Mouse (Mus musculus) thymus, adult 2 months (tissue): ENCODE results near the gene Adtrp. TPM values are rescaled to one million over a fixed set of nuclear protein-coding genes. Genes with fewer than 3 reads are reported as not detected.

Source experiments
- DNase-seq: peaks from one replicate; pipeline ENCODE4 v3.0.0; 2021
- H3K27ac ChIP-seq: fragments of 200-500 bp; 2 replicates; pipeline ENCODE4 v1.5.1; 2012; ENCODE audit warnings: low read length, control low read depth; ENCODE audit not compliant: control insufficient read depth, insufficient read depth
- H3K27me3 ChIP-seq: fragments of 200-500 bp; 2 replicates; pipeline ENCODE4 v1.6.1; 2012; ENCODE audit warnings: mild to moderate bottlenecking, low read length, moderate library complexity, mixed read lengths; ENCODE audit not compliant: control insufficient read depth, insufficient read depth
- H3K36me3 ChIP-seq: fragments of 200-500 bp; 2 replicates; pipeline ENCODE4 v1.6.1; 2012; ENCODE audit warnings: mild to moderate bottlenecking, low read length, moderate library complexity; ENCODE audit not compliant: control insufficient read depth, insufficient read depth
- H3K4me1 ChIP-seq: fragments of 200-500 bp; replicated peaks from 2 replicates; pipeline ENCODE4 v1.6.1; 2012; ENCODE audit warnings: low read length; ENCODE audit not compliant: control insufficient read depth, insufficient read depth
- H3K4me3 ChIP-seq: fragments of 200-500 bp; 2 replicates; pipeline ENCODE4 v1.5.1; 2012; ENCODE audit warnings: mild to moderate bottlenecking, low read length, control low read depth, moderate library complexity; ENCODE audit not compliant: control insufficient read depth, insufficient read depth
- CTCF ChIP-seq: fragments of 200-500 bp; IDR thresholded peaks from 2 replicates; pipeline ENCODE4 v1.5.1; 2012; ENCODE audit warnings: mild to moderate bottlenecking, control low read depth, low read length, moderate library complexity, borderline replicate concordance; ENCODE audit not compliant: control insufficient read depth, poor library complexity, insufficient read depth; ENCODE audit errors: extremely low read depth
- POLR2A ChIP-seq: fragments of 200-500 bp; IDR thresholded peaks from 2 replicates; pipeline ENCODE4 v1.6.1; 2012; ENCODE audit warnings: mild to moderate bottlenecking, low read length, control low read depth, moderate library complexity; ENCODE audit not compliant: control insufficient read depth, poor library complexity, insufficient read depth; ENCODE audit errors: extremely low read depth
- WGBS: fragments of 180-500 bp; shearing (Covaris S2); methylation state at CpG from one replicate; pipeline ENCODE4 v1.1.7; 2018; 5-methylcytosine and 5-hydroxymethylcytosine counted together
- polyA plus RNA-seq: library from polyadenylated mRNA; depleted of rRNA; stranded (reverse); fragments of >200 nt; gene quantifications from 2 replicates; pipeline ENCODE4 v1.2.3, GENCODE M21; 2012

The Adtrp gene
- polyA plus RNA-seq, 1 experiment, result 4.4 TPM

GRCm38 (mm10) chr13:41786640-41787039 is 60.8 kb downstream of the Adtrp start:
- Histone ChIP-seq H3K27me3 (no peaks in the 10 kb centered on the region), H3K4me1 (no peaks in the 10 kb centered on the region), H3K27ac (no peak overlapping the region), H3K36me3 (no peaks in the 10 kb centered on the region), H3K4me3 (no peak overlapping the region)
- TF ChIP-seq CTCF (no peak), POLR2A (no peak)
- 89% methylated on average over 3 of the region's 3 CpGs for WGBS
- no peak for DNase-seq

- DNase-seq, result no peak
- WGBS, result 60% methylated on average over 7 of the region's 7 CpGs
Observed at GRCm38 (mm10) chr13:41784889-41785701, 62.4 kb downstream of the Adtrp start.

DNA sequence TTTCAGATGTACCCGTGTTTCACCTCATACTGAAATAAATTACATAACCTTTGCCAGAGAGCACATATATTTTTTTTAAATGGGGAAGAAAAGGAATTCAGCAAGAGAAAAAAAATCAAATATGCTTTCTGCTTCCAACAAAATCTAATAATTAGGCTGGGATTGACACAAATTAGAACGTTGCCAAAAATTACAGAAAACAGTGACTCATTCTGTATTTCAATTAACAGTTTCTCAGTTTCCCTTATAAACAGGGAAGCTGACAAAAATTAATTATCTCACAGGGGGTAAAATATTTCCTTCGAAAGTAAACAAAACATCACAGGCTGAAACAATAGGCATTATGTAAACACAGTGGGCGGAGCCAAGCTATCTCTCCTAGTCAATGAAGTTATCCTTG is 67.2 kb downstream of the Adtrp start:
- Histone ChIP-seq H3K36me3 (no peaks in the 10 kb centered on the region), H3K4me1 (no peaks in the 10 kb centered on the region), H3K4me3 (no peak overlapping the region), H3K27me3 (no peaks in the 10 kb centered on the region), H3K27ac (no peak overlapping the region)
- 91% methylated on average over 4 of the region's 4 CpGs for WGBS
- TF ChIP-seq CTCF (no peak), POLR2A (no peak)
- no peak for DNase-seq

More at GRCm38 (mm10) chr13:41784889-41785701, 62.4 kb downstream of the Adtrp start:
- no peak for TF ChIP-seq POLR2A
- TF ChIP-seq CTCF, result no peak
- Histone ChIP-seq H3K27me3 (no peaks in the 10 kb centered on the region), H3K36me3 (no peaks in the 10 kb centered on the region), H3K4me1 (no peaks in the 10 kb centered on the region), H3K27ac (no peak overlapping the region), H3K4me3 (no peak overlapping the region)

DNA sequence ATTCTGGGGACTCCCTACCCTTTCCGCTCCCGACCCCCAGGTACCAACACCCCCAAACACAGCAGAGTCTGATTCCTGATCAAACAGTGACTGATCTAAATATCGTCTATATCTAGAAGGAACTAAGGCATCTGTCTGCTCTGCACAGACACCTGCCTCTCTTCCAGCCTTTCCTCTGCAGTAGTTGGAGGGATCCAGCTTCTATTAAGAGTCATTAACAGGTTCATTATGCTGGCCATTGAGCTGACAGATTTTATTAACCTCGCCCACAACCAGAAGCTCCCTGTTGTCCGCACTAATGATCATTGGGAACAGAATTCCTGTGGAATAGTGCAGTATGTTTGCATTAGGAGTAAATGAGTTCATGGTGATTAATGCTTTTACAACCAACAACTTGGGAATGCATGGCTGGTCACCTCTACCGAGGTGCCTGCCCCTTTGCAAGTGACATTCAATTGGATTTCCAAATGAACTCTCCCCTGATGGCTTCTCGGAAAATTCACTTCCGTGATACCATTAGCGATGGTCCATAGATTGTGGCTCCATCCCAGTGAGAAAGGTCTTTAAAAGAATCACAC is 67.8 kb downstream of the Adtrp start:
- Histone ChIP-seq H3K27ac (no peak overlapping the region), H3K27me3 (no peaks in the 10 kb centered on the region), H3K4me1 (no peaks in the 10 kb centered on the region), H3K36me3 (no peaks in the 10 kb centered on the region), H3K4me3 (no peak overlapping the region)
- TF ChIP-seq CTCF (no peak), POLR2A (no peak)
- 94% methylated on average over 9 of the region's 9 CpGs for WGBS
- DNase-seq, result no peak

- Histone ChIP-seq H3K4me1 (no peaks in the 10 kb centered on the region), H3K4me3 (no peak overlapping the region), H3K27me3 (no peaks in the 10 kb centered on the region), H3K27ac (no peak overlapping the region), H3K36me3 (no peaks in the 10 kb centered on the region)
- WGBS, result 92% methylated on average over 4 of the region's 4 CpGs
- DNase-seq, result no peak
- TF ChIP-seq POLR2A (no peak), CTCF (no peak)
Observed at GRCm38 (mm10) chr13:41773812-41774376, 73.6 kb downstream of the Adtrp start.

- H3K27me3 ChIP-seq, result no peaks in the 10 kb centered on the region
- no peak for DNase-seq
- TF ChIP-seq POLR2A, result no peak
- no peak for TF ChIP-seq CTCF
- H3K4me1 ChIP-seq, result no peaks in the 10 kb centered on the region
- no peaks in the 10 kb centered on the region for H3K36me3 ChIP-seq
- no peak overlapping the region for H3K4me3 ChIP-seq
- WGBS, result 90% methylated on average over 3 of the region's 3 CpGs
- no peak overlapping the region for H3K27ac ChIP-seq
Observed at GRCm38 (mm10) chr13:41771061-41771460, 76.4 kb downstream of the Adtrp start.
